Mouse (Mus musculus): ENCODE measurements around the gene Mrtfb. TPM values are rescaled to one million over a fixed set of nuclear protein-coding genes. Genes with fewer than 3 reads are reported as not detected.

The Mrtfb gene
- polyA plus RNA-seq, 1 experiment from 2014 or later, result 28.9 TPM

- Histone ChIP-seq H3K36me3 (no peaks in the 10 kb centered on the region), H3K27ac (no peak overlapping the region), H3K9ac (no peak overlapping the region), H3K27me3 (0 out of 2 replicates have a peak, but pooled peaks cover 6% of the 10 kb centered on the region), H3K4me2 (no peak overlapping the region), H3K4me3 (no peak overlapping the region), H3K9me3 (no peaks in the 10 kb centered on the region), H3K4me1 (0 out of 2 replicates have a peak, but pooled peaks cover 5% of the 10 kb centered on the region)
- 82% methylated on average over 10 of the region's 10 CpGs for WGBS
- no peak for ATAC-seq (ENCODE audit: insufficient number of reproducible peaks, insufficient read depth, low FRiP score, low TSS enrichment, low read depth)
These were observed 170.7 kb downstream of the Mrtfb start for GRCm38 (mm10) chr16:13426831-13427589.

- WGBS, result 59% methylated on average over 5 of the region's 5 CpGs
- H3K4me1 ChIP-seq, result 0 out of 2 replicates have a peak, but pooled peaks cover 5% of the 10 kb centered on the region
- no peak overlapping the region for H3K4me2 ChIP-seq
- no peak for ATAC-seq (ENCODE audit: insufficient number of reproducible peaks, insufficient read depth, low FRiP score, low TSS enrichment, low read depth)
- H3K36me3 ChIP-seq, result no peaks in the 10 kb centered on the region
- H3K27me3 ChIP-seq, result 0 out of 2 replicates have a peak, but pooled peaks cover 6% of the 10 kb centered on the region
- H3K9me3 ChIP-seq, result no peaks in the 10 kb centered on the region
- no peak overlapping the region for H3K27ac ChIP-seq
- H3K9ac ChIP-seq, result no peak overlapping the region
- H3K4me3 ChIP-seq, result no peak overlapping the region
These were observed 171.8 kb downstream of the Mrtfb start for GRCm38 (mm10) chr16:13428077-13428476.

DNA sequence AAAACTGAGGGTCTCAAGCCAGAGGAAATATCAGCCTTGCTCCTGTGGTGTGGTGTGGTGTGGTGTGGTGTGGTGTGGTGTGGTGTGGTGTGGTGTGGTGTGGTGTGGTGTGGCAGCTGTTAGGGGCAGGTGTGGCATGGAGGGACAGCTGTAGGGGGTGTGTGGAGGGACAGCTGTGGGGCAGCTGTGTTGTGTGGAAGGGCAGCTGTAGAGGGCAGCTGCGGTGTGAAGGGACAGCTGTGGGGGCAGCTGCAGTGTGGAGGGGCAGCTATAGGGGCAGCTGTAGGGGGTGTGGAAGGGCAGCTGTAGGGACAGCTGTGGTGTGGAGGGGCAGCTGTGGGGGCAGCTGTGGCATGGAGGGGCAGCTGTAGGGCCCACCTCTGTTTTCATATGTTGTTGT lies 172.5 kb downstream of the Mrtfb start:
- H3K36me3 ChIP-seq, result no peaks in the 10 kb centered on the region
- H3K27ac ChIP-seq, result no peak overlapping the region
- 67% methylated on average over 1 of the region's 1 CpGs for WGBS
- H3K4me1 ChIP-seq, result 0 out of 2 replicates have a peak, but pooled peaks cover 5% of the 10 kb centered on the region
- H3K27me3 ChIP-seq, result 0 out of 2 replicates have a peak, but pooled peaks cover 6% of the 10 kb centered on the region
- H3K9ac ChIP-seq, result no peak overlapping the region
- ATAC-seq (ENCODE audit: insufficient number of reproducible peaks, insufficient read depth, low FRiP score, low TSS enrichment, low read depth), result no peak
- H3K9me3 ChIP-seq, result no peaks in the 10 kb centered on the region
- H3K4me3 ChIP-seq, result no peak overlapping the region
- H3K4me2 ChIP-seq, result no peak overlapping the region

DNA sequence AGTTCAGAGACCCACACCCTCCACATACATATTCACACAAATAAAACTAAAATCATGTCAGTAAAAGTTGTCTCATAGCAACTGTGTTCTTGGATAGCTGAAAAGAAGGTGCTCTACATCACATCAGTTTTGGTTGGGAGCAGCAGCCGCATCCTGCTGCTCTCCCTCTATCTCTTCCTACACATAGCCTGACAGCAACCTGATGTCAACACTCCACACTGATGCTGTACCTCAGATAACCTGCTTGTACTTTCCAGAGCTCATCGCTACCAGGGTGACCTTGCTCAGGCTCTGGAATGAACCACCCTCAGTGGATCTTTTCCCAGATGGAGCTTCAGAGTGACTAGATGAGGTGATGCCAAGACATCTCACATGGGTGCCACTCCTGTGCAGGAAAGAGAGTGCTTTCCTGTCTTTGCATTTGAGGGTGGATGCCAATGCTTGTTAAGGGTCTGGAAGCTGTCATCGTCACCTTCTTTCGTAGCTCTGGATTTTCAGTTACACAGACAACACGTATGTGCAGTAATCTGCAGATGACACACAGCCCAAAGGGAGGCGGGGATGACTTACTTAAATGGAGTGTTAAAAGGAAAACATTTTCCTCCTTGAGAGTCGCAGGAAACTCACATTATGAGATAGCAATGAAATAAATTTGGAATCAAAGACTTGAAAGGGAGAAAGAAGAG lies 173.8 kb downstream of the Mrtfb start:
- no peak overlapping the region for H3K27ac ChIP-seq
- no peak overlapping the region for H3K4me3 ChIP-seq
- no peaks in the 10 kb centered on the region for H3K36me3 ChIP-seq
- 0 out of 2 replicates have a peak, but pooled peaks cover 6% of the 10 kb centered on the region for H3K27me3 ChIP-seq
- WGBS, result 85% methylated on average over 7 of the region's 7 CpGs
- no peak for ATAC-seq (ENCODE audit: insufficient number of reproducible peaks, insufficient read depth, low FRiP score, low TSS enrichment, low read depth)
- H3K4me2 ChIP-seq, result no peak overlapping the region
- H3K9ac ChIP-seq, result no peak overlapping the region
- H3K4me1 ChIP-seq, result 0 out of 2 replicates have a peak, but pooled peaks cover 5% of the 10 kb centered on the region
- no peaks in the 10 kb centered on the region for H3K9me3 ChIP-seq

- Histone ChIP-seq H3K36me3 (no peaks in the 10 kb centered on the region), H3K4me2 (no peak overlapping the region), H3K27me3 (0 out of 2 replicates have a peak, but pooled peaks cover 6% of the 10 kb centered on the region), H3K4me1 (0 out of 2 replicates have a peak, but pooled peaks cover 5% of the 10 kb centered on the region), H3K4me3 (no peak overlapping the region), H3K9ac (no peak overlapping the region), H3K9me3 (no peaks in the 10 kb centered on the region), H3K27ac (no peak overlapping the region)
- 73% methylated on average over 1 of the region's 1 CpGs for WGBS
- no peak for ATAC-seq (ENCODE audit: insufficient number of reproducible peaks, insufficient read depth, low FRiP score, low TSS enrichment, low read depth)
These were observed 174.7 kb downstream of the Mrtfb start for GRCm38 (mm10) chr16:13430940-13431339.

DNA sequence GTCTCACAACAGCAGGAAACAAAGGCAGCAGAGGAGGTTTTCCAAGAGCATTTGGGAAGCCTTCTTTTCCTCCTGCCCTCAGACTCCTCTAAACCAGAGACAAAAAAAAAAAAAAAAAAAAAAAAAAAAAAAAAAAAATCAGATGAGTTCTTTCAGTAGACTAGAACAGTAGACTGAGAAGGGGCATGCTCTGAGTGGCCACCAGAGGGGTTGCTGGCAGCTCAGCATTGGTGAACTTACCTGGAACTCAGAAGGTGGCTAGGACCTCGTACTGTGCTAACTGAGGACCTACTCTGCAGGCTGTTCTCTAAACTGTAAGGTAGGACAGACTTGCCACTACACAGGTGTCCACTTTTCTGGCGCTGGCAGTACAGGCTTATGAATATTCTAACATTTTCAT lies 179.3 kb downstream of the Mrtfb start:
- Histone ChIP-seq H3K9me3 (no peaks in the 10 kb centered on the region), H3K27me3 (0 out of 2 replicates have a peak, but pooled peaks cover 5% of the 10 kb centered on the region), H3K9ac (no peak overlapping the region), H3K36me3 (no peaks in the 10 kb centered on the region), H3K4me1 (0 out of 2 replicates have a peak, but pooled peaks cover 6% of the 10 kb centered on the region), H3K4me2 (no peak overlapping the region), H3K4me3 (no peak overlapping the region), H3K27ac (no peak overlapping the region)
- WGBS, result 73% methylated on average over 2 of the region's 2 CpGs
- no peak for ATAC-seq (ENCODE audit: insufficient number of reproducible peaks, insufficient read depth, low FRiP score, low TSS enrichment, low read depth)

- H3K9me3 ChIP-seq, result no peaks in the 10 kb centered on the region
- no peaks in the 10 kb centered on the region for H3K27me3 ChIP-seq
- under 1% methylated on average over 58 of the region's 58 CpGs for WGBS
- H3K9ac ChIP-seq, result peak overlapping the region; percentile 70
- ATAC-seq (ENCODE audit: insufficient number of reproducible peaks, insufficient read depth, low FRiP score, low TSS enrichment, low read depth), result peak; percentile 90
- H3K4me1 ChIP-seq, result 0 out of 2 replicates have a peak, but pooled peaks cover 6% of the 10 kb centered on the region
- peak overlapping the region; percentile 67 for H3K4me2 ChIP-seq
- peak overlapping the region; percentile 59 for H3K4me3 ChIP-seq
- H3K27ac ChIP-seq, result peak overlapping the region; percentile 18
- H3K36me3 ChIP-seq, result no peaks in the 10 kb centered on the region
These were observed 180.9 kb downstream of the Mrtfb start for GRCm38 (mm10) chr16:13437037-13437769.

- under 1% methylated on average over 24 of the region's 24 CpGs for WGBS
- Histone ChIP-seq H3K9me3 (no peaks in the 10 kb centered on the region), H3K4me2 (peak overlapping the region; percentile 67), H3K4me3 (peak overlapping the region; percentile 59), H3K4me1 (0 out of 2 replicates have a peak, but pooled peaks cover 6% of the 10 kb centered on the region), H3K27me3 (no peaks in the 10 kb centered on the region), H3K36me3 (no peaks in the 10 kb centered on the region), H3K27ac (peak overlapping the region; percentile 23), H3K9ac (peak overlapping the region; percentile 70)
- peak; percentile 28; the same call in 1 of the 2 replicates for ATAC-seq (ENCODE audit: insufficient number of reproducible peaks, insufficient read depth, low FRiP score, low TSS enrichment, low read depth)
These were observed 181.6 kb downstream of the Mrtfb start for GRCm38 (mm10) chr16:13437770-13438372.

DNA sequence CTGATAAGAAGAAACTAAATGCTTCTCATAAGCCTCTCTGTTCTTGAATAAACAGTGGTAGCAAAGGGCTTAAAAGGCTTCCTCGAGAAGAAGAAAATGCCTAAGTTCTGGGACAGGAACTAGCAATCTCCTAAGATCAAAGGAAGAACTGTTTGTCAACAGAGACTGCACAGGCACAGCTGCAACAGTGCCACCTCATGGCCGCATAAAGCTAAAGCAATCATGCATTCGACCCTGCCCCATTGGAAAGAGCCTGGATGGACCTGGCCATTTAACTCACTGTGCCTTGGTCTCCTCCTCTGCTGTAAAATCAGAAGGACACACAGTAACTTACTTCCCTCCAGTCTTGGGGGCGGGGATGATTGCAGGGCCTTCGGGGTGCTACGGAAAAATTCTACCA lies 184.2 kb downstream of the Mrtfb start:
- no peak overlapping the region for H3K27ac ChIP-seq
- no peak overlapping the region for H3K4me3 ChIP-seq
- H3K36me3 ChIP-seq, result no peaks in the 10 kb centered on the region
- WGBS, result 41% methylated on average over 6 of the region's 6 CpGs
- no peak overlapping the region for H3K4me2 ChIP-seq
- no peak overlapping the region for H3K9ac ChIP-seq
- ATAC-seq (ENCODE audit: insufficient number of reproducible peaks, insufficient read depth, low FRiP score, low TSS enrichment, low read depth), result no peak
- no peaks in the 10 kb centered on the region for H3K9me3 ChIP-seq
- peaks cover 3% of the 10 kb centered on the region; the same call in 1 of the 2 replicates for H3K27me3 ChIP-seq
- 0 out of 2 replicates have a peak, but pooled peaks cover 6% of the 10 kb centered on the region for H3K4me1 ChIP-seq

- Histone ChIP-seq H3K36me3 (no peaks in the 10 kb centered on the region), H3K4me1 (peaks cover 14% of the 10 kb centered on the region), H3K27me3 (peaks cover 18% of the 10 kb centered on the region), H3K4me3 (no peak overlapping the region), H3K9me3 (no peaks in the 10 kb centered on the region), H3K9ac (no peak overlapping the region), H3K27ac (no peak overlapping the region), H3K4me2 (no peak overlapping the region)
- 71% methylated on average over 1 of the region's 1 CpGs for WGBS
- no peak for ATAC-seq (ENCODE audit: insufficient number of reproducible peaks, insufficient read depth, low FRiP score, low TSS enrichment, low read depth)
These were observed 187.5 kb downstream of the Mrtfb start for GRCm38 (mm10) chr16:13443764-13444163.

DNA sequence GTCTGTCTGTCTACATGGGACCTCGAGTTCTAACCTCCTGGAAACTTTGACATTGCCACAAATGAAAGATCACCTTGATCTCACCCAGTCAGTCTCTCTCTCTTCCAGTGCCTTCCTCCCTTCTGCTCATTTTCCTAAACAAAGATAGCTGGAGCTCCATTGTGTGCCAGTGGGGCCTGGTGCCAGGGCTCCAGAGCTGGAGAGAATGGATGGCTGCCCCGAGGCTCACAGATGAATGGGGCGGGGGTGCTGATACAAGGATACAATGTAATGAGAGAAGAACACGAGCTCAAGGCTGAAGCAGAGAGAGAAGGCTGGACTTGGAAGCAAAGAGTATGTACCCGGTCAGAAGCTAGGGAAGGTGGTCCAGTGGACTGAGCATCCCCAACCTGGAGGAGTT lies 189.2 kb downstream of the Mrtfb start:
- Histone ChIP-seq H3K9me3 (no peaks in the 10 kb centered on the region), H3K9ac (no peak overlapping the region), H3K36me3 (no peaks in the 10 kb centered on the region), H3K4me1 (peaks cover 30% of the 10 kb centered on the region), H3K4me3 (no peak overlapping the region), H3K27ac (no peak overlapping the region), H3K27me3 (peaks cover 35% of the 10 kb centered on the region), H3K4me2 (no peak overlapping the region)
- WGBS, result 66% methylated on average over 5 of the region's 5 CpGs
- ATAC-seq (ENCODE audit: insufficient number of reproducible peaks, insufficient read depth, low FRiP score, low TSS enrichment, low read depth), result no peak

Data from embryonic facial prominence, embryonic 13.5 days (tissue).